Mouse (Mus musculus): ENCODE results near the gene Hist1h2ac.
"Not testable (repeated sequence)": the region's sequence is repeated elsewhere in the genome, so short reads cannot be mapped to it uniquely, and the experiment has no call there.

The Hist1h2ac gene

GRCm38 (mm10) chr13:23683755-23684281 is at the start of gene Hist1h2ac, which contains the start of gene Hist1h2bc:
Gene Hist1h2ac, minus strand, starts transcription at chr13:23683948.
Gene Hist1h2bc, plus strand, starts transcription at chr13:23684199.
- DNase-seq, result peak; percentile 78

DNA sequence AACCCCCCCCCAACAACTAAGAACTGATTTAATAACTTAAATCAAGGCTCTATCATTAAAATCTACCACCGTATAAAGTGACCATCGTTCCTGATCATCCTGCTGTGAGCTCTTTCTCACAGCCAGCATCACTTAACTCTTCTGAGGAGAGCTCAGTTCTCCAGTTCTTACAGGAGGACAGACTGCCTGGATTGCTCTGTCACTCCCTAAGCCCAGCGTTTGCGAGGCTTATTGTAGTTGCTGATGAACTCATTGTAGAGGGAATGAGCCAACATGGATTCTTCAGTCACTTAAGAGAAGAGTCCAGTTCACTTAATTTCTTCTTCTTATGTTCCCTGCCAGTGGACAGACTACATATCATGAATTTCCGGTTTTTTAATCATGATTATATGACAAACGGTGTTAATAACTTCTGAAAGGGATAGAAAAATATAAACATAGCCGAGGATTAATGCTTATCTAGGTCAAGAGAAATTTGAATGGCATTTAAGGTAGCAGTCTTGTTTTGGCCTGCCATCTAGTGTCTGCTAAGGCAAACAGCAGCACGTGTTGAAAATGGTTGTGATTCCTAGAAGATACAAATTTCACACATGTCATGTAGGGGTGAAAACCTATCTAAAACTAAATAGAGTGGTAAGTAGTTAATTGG is 48.5 kb upstream of the Hist1h2ac start:
- DNase-seq, result no peak

GRCm38 (mm10) chr13:23730479-23730878 is 46.7 kb upstream of the Hist1h2ac start:
- no peak for DNase-seq

DNA sequence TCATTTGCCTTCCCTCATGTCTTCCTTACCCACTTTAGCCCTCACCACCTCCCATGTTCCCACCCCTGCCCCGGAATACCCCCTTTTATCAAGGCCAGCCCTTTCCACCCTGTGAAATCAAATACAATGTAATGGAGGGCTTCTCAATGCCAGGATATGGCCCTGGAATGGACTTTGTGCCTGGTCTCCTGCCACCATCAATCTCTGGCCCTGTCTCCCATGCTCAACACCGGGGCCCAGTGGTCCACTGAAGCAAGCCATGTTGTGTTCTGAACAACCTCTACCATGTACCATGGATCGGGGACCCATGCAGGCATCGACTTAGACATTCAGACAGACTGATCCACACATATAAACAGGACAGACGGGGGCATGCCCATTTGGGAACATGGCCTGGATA is 46.0 kb upstream of the Hist1h2ac start:
- DNase-seq, result no peak

DNA sequence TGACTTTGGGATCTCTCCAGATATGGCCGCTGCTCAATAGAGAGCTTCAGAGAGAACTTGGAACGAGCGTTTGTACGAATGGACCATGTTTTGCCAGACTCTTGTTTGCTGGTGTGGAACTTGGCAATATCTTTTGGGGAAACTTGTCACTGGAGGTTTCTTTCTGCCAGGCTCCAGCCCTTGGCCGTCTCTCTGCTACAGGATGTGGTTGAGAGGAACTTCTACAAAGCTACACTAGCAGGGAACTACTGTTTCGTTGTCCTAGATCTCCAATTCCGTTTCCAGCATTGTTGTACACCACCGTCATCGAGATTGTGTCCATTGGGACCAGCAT is 45.4 kb upstream of the Hist1h2ac start:
- DNase-seq, result no peak

DNA sequence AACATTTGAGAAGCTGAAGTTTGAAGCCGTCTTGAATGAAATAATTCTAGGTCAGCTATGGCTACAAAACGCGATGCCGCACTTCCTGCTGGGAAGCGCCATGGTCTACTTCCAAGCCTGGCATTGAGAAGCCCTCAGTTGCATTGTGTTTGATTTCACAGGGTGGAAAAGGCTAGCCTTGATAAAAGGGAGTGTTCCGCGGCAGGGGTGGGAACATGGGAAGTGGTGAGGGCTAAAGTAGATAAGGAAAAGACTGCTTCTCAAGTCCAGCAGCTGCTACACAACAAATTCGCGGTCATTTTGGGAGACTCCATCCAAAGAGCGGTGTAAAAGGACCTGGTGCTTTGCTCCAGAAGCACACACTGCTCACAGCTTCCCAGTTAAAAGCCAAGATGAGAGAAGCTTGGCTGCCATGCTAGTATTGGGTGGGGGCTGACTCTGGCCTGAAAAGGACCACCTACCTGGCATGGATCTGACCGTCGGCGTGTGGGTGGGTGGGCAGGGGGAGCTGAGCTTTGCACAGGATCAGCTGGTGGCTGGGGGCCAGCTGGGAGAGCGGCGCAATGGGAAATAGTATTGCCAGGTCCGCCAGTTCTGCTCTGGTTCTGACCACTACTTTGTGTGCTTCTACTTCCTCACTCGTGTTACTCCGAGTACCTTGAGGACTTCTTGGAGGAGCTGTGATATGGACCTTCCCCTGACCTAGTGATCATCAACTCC is 44.9 kb upstream of the Hist1h2ac start:
- DNase-seq, result no peak

DNA sequence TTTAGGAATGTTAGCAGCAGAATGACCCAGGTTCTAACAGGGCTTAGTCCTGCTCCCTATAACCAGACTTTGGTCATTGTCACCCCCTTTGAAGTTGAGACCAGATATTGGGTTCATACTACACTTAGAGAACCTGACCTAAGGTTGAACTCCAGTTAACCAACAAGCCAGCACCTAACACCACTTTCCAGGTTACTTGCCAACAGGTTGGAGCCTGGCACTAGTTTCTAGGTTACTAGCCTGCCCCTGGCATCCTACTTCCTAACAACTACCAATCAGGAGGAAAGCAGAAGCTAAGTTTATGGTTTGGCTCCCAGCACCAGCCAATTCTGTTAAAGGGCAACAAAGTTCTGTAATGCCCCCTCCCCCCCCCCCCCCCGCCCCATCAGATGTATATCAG is 41.5 kb upstream of the Hist1h2ac start:
- no peak for DNase-seq

DNA sequence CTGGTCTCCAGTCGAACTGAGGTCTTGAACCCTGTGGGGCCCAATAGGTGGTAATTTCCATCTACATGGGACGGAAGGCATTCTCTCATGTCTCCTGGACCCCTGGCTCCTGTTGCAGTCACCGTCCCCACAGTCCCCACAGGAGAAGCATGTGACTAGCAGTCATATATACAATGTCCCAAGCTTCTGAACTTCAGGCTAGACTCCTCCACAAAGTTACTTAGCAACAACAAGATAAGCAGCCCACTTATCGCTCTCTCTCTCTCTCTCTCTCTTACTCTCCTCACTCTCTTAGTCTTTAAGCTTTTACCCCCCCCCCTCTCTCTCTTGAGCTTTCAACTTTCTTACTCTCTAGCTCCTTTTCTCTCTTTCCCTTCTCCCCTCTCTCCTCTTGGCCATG is 40.5 kb upstream of the Hist1h2ac start:
- no peak for DNase-seq

GRCm38 (mm10) chr13:23717593-23718245 is 34.0 kb upstream of the Hist1h2ac start:
- not testable (repeated sequence) for DNase-seq

DNA sequence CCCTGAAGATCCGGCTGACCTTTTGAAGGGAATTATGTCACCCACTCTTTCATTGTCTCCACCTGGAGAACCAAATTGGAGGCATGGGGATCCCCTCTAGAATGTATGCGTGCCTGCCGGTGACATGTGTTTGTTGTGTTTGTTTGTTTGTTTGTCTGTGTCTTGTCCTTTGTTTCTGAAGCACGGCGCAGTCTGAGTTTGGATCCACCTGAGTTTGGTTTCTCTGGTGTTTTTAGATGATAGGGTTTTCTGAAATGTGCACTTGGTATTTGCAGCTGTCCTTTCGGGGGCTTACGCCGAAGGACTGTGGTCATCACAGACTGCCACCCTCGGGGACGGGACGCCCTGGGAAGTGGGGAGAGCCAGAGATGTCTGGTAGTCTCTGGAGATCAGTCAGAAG is 33.4 kb upstream of the Hist1h2ac start:
- no peak for DNase-seq

GRCm38 (mm10) chr13:23716261-23717042 is 32.7 kb upstream of the Hist1h2ac start:
- DNase-seq, result no peak

- DNase-seq, result peak; percentile 58
Measured at GRCm38 (mm10) chr13:23710374-23711089, 26.8 kb upstream of the Hist1h2ac start, which contains the start of gene Hfe. Gene Hfe, minus strand, starts transcription at chr13:23710854.

- no peak for DNase-seq
Measured at GRCm38 (mm10) chr13:23709714-23710373, 26.1 kb upstream of the Hist1h2ac start.

GRCm38 (mm10) chr13:23708654-23709053 is 24.9 kb upstream of the Hist1h2ac start:
- no peak for DNase-seq

DNA sequence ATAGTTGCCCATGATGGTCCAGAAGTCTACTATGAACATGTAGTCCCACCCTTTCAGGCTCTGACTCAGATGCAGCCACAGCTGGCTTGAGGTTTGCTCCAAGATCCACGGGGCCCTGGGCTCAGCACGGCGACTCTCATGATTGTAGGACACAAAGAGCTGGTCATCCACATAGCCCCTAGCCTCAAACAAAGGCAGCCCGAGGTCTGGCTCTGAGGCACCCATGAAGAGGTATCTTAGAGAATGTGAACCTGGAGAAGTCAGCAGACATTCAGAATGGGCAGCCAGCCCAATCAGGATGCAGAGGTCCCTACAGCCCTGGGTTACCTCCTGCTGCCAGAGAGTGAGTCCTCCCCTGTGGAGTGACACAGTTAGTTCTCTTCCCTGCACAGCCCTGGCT is 24.3 kb upstream of the Hist1h2ac start:
- no peak for DNase-seq

- no peak for DNase-seq
Measured at GRCm38 (mm10) chr13:23706771-23707170, 23.0 kb upstream of the Hist1h2ac start.

GRCm38 (mm10) chr13:23705751-23706356 is 22.1 kb upstream of the Hist1h2ac start:
- DNase-seq, result no peak

DNA sequence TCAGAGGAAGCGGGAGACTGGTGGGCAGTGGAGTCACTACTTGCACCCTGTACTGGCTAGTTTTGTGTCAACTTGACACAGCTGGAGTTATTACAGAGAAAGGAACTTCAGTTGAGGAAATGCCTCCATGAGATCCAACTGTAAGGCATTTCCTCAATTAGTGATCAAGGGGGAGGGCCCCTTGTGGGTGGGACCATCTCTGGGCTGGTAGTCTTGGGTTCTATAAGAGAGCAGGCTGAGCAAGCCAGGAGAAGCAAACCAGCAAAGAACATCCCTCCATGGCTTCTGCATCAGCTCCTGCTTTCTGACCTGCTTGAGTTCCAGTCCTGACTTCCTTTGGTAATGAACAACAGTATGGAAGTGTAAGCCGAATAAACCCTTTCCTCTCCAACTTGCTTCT is 19.1 kb upstream of the Hist1h2ac start:
- not testable (repeated sequence) for DNase-seq

DNA sequence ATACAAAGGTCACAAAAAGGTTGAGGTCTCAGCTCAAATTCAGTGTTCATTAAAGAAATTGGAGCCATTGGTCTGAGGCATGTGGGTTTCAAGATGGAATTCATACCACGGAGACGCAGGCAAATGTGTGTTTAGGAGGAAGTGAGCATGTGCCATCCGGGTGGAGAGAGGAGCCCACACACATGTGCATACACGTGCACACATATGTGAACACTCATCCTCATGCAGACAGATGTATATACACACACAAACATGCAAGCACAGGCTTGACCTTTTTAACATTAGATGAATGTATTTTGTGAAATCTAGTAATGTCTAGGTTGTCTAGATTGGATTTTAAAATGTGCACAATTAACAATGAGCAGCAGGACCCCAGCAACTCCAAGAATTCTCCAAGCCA is 18.5 kb upstream of the Hist1h2ac start:
- DNase-seq, result no peak

GRCm38 (mm10) chr13:23700786-23701520 is 17.2 kb upstream of the Hist1h2ac start:
- DNase-seq, result peak; percentile 76

DNA sequence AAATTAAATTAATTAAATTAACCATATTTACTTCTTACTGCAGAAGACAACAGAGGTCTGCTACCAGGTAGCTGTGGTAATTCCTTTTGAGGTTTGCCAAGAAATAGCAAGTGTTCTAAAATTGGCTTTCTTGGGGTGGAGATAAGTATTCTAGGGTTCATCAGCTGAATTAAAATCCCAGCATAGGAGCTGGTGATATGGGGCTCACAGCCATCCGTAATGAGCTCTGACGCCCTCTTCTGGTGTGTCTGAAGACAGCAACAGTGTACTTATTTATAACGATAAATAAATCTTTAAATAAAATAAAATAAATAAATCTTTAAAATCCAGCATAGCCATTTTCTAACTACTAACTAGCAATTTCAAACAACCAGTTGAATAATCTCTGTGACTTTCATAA is 16.0 kb upstream of the Hist1h2ac start:
- DNase-seq, result no peak
